Mouse (Mus musculus): Measurements from ENCODE around the gene Gm7030. TPM values are rescaled to one million over a fixed set of nuclear protein-coding genes. Genes with fewer than 3 reads are reported as not detected.
A peak's percentile ranks its signal among the peaks of the same experiment; 100 is the strongest.
"Not testable (repeated sequence)": the region's sequence is repeated elsewhere in the genome, so short reads cannot be mapped to it uniquely, and the experiment has no call there.

The Gm7030 gene
- polyA plus RNA-seq, 1 experiment from 2014 or later = not detected

DNA sequence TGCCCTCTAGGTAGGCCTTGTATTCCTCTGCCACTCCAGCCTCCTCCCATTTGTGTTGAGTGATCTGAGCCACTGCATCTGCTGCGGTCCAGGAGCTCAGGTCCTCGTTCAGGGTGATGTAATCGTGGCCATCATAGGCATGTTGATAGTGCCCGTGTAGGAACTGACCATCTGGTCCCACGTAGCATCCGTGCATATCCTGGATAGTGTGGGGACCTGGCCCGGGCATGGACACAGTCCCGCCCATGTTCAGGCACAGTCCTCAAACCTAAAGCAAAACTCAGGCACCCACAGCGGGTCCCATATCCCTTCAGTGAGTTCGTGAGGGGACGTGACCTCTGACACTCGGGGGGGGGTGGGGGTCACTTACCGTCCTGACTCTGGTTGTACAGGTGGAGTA is 700 bp downstream of the Gm7030 start:
- H3K4me2 ChIP-seq (ENCODE audit: low read length); H3K9ac ChIP-seq (ENCODE audit: low read length); H3K9me3 ChIP-seq (ENCODE audit: control insufficient read depth, low read length); H3K4me1 ChIP-seq (ENCODE audit: control insufficient read depth in 2 of 2, insufficient read depth in 2 of 2, low read length in 2 of 2); H3K27me3 ChIP-seq (ENCODE audit: control insufficient read depth, insufficient read depth, low read length); H3K4me3 ChIP-seq (ENCODE audit: control insufficient read depth in 1 of 2, insufficient read depth in 1 of 2, low read depth in 1 of 2, low read length in 2 of 2); H3K36me3 ChIP-seq (ENCODE audit: control insufficient read depth, insufficient read depth, low read length); ATAC-seq (ENCODE audit: insufficient number of reproducible peaks, insufficient read depth, low FRiP score, low read depth); H3K27ac ChIP-seq (replicated peaks in 1 of 2; ENCODE audit: control insufficient read depth in 1 of 2, insufficient read depth in 1 of 2, low read depth in 2 of 2, low read length in 2 of 2): not testable (repeated sequence)
- WGBS = 61% methylated on average over 11 of the region's 13 CpGs

DNA sequence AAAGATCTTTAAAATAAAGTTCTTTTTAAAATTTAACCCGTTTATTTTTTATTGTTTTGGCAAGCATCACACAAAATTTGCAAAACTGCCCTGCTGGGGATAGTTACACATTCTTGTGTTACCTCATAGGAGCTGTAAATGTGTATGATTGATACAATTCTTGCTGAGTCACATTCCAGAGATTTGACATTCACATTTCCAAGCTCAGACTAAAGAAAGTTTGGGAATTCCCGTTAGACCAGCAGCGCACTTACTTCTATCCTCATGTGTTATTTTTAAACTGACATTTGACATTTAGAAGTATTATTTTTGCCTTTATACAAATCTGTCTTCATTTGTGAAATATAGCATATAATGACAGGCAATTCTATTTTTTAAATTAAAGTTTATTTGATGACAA is 5.1 kb downstream of the Gm7030 start:
- H3K9ac ChIP-seq (ENCODE audit: low read length); H3K36me3 ChIP-seq (ENCODE audit: control insufficient read depth, insufficient read depth, low read length); ATAC-seq (ENCODE audit: insufficient number of reproducible peaks, insufficient read depth, low FRiP score, low read depth); H3K4me2 ChIP-seq (ENCODE audit: low read length); H3K27ac ChIP-seq (replicated peaks in 1 of 2; ENCODE audit: control insufficient read depth in 1 of 2, insufficient read depth in 1 of 2, low read depth in 2 of 2, low read length in 2 of 2); H3K9me3 ChIP-seq (ENCODE audit: control insufficient read depth, low read length); H3K4me1 ChIP-seq (ENCODE audit: control insufficient read depth in 2 of 2, insufficient read depth in 2 of 2, low read length in 2 of 2); H3K4me3 ChIP-seq (ENCODE audit: control insufficient read depth in 1 of 2, insufficient read depth in 1 of 2, low read depth in 1 of 2, low read length in 2 of 2): not testable (repeated sequence)
- H3K27me3 ChIP-seq (ENCODE audit: control insufficient read depth, insufficient read depth, low read length) = peaks cover 24% of the 10 kb centered on the region
- 66% methylated on average over 3 of the region's 3 CpGs for WGBS

DNA sequence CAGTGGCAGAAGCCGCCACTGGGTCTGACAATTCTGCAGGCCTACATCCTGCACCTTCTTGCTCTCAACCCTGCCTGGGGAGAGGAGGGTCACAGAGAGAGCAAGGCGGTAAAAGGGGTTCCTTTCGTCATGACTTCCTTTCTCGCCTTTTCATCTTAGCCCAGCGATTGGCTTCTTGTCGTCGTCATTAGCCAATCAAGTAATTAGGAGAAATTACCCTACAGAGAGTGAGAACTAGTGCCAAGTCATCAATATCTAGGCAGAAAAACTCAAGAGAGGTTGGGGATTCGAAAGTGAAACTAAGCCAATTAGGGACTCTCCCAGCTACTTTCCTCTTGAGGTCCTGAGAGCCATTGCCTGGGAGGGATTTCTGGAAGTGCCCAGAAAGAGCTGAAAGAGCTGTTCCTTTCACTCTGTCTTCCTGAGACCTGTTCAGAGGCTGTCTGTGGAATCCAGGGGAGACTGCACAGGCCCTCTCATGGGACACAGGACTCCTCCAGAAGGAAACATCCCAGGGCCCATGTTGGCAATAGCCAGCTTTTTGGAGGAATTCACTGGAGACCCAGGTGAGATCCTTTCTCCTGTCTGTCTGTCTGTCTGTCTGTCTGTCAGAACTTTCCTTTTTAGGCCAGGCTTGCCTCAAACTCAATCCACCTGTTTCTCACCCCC is 7.7 kb downstream of the Gm7030 start, which contains the start of gene Gm19684:
Gene Gm19684, plus strand, starts transcription at position 327 of the 669 bp plus-strand sequence.
- not testable (repeated sequence) for H3K27ac ChIP-seq (replicated peaks in 1 of 2; ENCODE audit: control insufficient read depth in 1 of 2, insufficient read depth in 1 of 2, low read depth in 2 of 2, low read length in 2 of 2); H3K9me3 ChIP-seq (ENCODE audit: control insufficient read depth, low read length); ATAC-seq (ENCODE audit: insufficient number of reproducible peaks, insufficient read depth, low FRiP score, low read depth); H3K4me1 ChIP-seq (ENCODE audit: control insufficient read depth in 2 of 2, insufficient read depth in 2 of 2, low read length in 2 of 2); H3K9ac ChIP-seq (ENCODE audit: low read length); H3K36me3 ChIP-seq (ENCODE audit: control insufficient read depth, insufficient read depth, low read length)
- H3K4me2 ChIP-seq (ENCODE audit: low read length) = peak within 1 kb of the TSS; percentile 52
- H3K4me3 ChIP-seq (ENCODE audit: control insufficient read depth in 1 of 2, insufficient read depth in 1 of 2, low read depth in 1 of 2, low read length in 2 of 2) = peak within 1 kb of the TSS; percentile 15 to 26
- WGBS = 4% methylated on average over 8 of the region's 8 CpGs
- peaks cover 29% of the 10 kb centered on the region for H3K27me3 ChIP-seq (ENCODE audit: control insufficient read depth, insufficient read depth, low read length)

DNA sequence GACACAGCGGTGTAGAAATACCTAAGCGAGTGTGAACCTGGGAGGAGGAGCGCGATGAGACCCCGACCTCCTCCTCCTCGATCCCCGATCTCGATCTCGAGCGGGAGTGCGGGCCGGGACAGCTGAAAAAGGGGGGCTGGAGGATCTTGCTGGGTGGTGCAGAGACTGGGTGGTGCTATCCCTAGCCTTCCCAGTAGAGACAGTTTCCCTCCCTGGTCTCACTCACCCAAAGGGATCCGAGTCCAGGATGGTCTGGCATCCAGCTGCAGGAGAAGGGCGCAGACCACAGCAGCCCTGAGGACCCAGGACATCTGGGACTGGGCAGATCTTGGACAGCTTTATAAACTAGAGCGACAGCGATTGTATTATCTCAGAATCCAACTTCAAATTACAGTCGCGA is 8.4 kb downstream of the Gm7030 start:
- Histone ChIP-seq H3K27me3 (ENCODE audit: control insufficient read depth, insufficient read depth, low read length) (peaks cover 29% of the 10 kb centered on the region), H3K4me2 (ENCODE audit: low read length) (peak overlapping the region; percentile 52), H3K4me3 (ENCODE audit: control insufficient read depth in 1 of 2, insufficient read depth in 1 of 2, low read depth in 1 of 2, low read length in 2 of 2) (peak overlapping the region in 1 of 2 experiments; percentile 26; a peak in 3 of 4 replicates)
- 13% methylated on average over 18 of the region's 18 CpGs for WGBS
- H3K4me1 ChIP-seq (ENCODE audit: control insufficient read depth in 2 of 2, insufficient read depth in 2 of 2, low read length in 2 of 2); H3K9me3 ChIP-seq (ENCODE audit: control insufficient read depth, low read length); ATAC-seq (ENCODE audit: insufficient number of reproducible peaks, insufficient read depth, low FRiP score, low read depth); H3K9ac ChIP-seq (ENCODE audit: low read length); H3K27ac ChIP-seq (replicated peaks in 1 of 2; ENCODE audit: control insufficient read depth in 1 of 2, insufficient read depth in 1 of 2, low read depth in 2 of 2, low read length in 2 of 2); H3K36me3 ChIP-seq (ENCODE audit: control insufficient read depth, insufficient read depth, low read length): not testable (repeated sequence)

DNA sequence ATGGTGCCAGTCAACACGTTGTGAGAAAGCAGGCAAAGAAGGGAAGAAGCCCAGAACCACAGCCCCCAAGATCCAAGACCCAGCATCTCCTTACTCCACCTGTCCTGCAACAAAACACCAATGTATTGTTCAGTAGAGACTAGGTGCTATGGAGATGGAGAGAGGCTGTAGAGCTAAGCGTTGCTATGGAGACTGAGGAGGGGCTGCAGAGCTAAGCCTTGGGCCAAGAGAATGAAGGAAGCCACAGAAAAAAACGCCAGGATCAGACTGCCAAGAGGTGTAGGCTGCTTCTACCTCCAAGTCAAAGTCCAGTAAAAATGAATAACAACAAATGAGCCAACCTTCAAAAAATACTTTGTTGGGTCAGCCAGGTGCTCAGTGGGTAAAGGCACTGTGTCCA is 12.7 kb downstream of the Gm7030 start:
- not testable (repeated sequence) for H3K4me1 ChIP-seq (ENCODE audit: control insufficient read depth in 2 of 2, insufficient read depth in 2 of 2, low read length in 2 of 2); H3K4me2 ChIP-seq (ENCODE audit: low read length); H3K9ac ChIP-seq (ENCODE audit: low read length); ATAC-seq (ENCODE audit: insufficient number of reproducible peaks, insufficient read depth, low FRiP score, low read depth); H3K27ac ChIP-seq (replicated peaks in 1 of 2; ENCODE audit: control insufficient read depth in 1 of 2, insufficient read depth in 1 of 2, low read depth in 2 of 2, low read length in 2 of 2); H3K36me3 ChIP-seq (ENCODE audit: control insufficient read depth, insufficient read depth, low read length); H3K4me3 ChIP-seq (ENCODE audit: control insufficient read depth in 1 of 2, insufficient read depth in 1 of 2, low read depth in 1 of 2, low read length in 2 of 2); H3K9me3 ChIP-seq (ENCODE audit: control insufficient read depth, low read length)
- H3K27me3 ChIP-seq (ENCODE audit: control insufficient read depth, insufficient read depth, low read length) = peaks cover 20% of the 10 kb centered on the region
- WGBS = 25% methylated on average over 3 of the region's 3 CpGs

DNA sequence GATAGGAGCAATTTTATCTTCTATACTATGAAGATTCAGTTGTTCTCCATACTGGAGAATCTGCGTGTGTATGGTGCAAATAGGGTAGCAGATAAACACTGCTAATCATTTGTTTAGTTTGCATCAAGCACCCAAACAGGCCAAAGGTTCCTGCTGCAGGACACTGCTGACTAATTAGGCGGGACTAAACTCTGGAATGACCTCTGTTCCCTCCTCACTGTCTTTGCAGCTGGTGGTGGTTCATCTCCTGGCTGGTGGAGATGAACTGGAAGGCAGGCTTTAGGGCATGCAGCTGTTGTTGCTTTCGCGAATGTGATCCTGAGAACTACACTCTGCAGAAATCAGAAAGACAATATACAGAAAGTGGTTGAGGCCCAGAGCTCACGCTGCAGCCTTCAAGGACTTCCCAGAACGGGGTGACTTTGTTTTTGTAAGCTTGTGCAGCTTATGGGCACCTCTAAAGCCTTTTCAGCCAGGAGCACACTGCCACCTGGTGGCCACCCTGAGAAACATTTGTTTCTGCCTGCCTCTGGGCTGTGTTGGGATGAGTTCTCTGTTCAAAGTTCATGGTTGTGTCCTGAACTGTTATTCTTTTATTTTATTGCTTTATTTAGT is 15.1 kb downstream of the Gm7030 start:
- 14% methylated on average over 6 of the region's 6 CpGs for WGBS
- H3K27me3 ChIP-seq (ENCODE audit: control insufficient read depth, insufficient read depth, low read length) = peaks cover 29% of the 10 kb centered on the region
- H3K9me3 ChIP-seq (ENCODE audit: control insufficient read depth, low read length); H3K36me3 ChIP-seq (ENCODE audit: control insufficient read depth, insufficient read depth, low read length); H3K4me1 ChIP-seq (ENCODE audit: control insufficient read depth in 2 of 2, insufficient read depth in 2 of 2, low read length in 2 of 2); H3K4me2 ChIP-seq (ENCODE audit: low read length); H3K4me3 ChIP-seq (ENCODE audit: control insufficient read depth in 1 of 2, insufficient read depth in 1 of 2, low read depth in 1 of 2, low read length in 2 of 2); ATAC-seq (ENCODE audit: insufficient number of reproducible peaks, insufficient read depth, low FRiP score, low read depth); H3K9ac ChIP-seq (ENCODE audit: low read length); H3K27ac ChIP-seq (replicated peaks in 1 of 2; ENCODE audit: control insufficient read depth in 1 of 2, insufficient read depth in 1 of 2, low read depth in 2 of 2, low read length in 2 of 2): not testable (repeated sequence)

DNA sequence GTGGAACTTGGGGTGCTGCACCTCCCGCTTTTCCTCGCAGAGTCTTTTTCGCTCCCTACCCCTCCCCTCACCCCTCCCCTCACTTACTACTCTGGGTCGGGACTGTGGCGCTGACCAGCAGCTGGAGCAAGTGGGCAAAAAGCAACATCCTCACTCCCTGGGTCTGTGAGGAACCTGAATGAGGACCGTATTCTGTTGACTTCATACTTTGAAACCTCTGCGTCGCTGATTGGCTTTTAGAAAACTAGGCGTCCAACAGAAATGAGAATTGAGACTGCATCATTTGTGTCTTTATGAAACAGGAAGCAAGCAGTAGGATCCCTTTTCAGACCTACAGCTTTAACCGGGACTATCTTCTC is 17.7 kb downstream of the Gm7030 start:
- H3K27me3 ChIP-seq (ENCODE audit: control insufficient read depth, insufficient read depth, low read length) = peaks cover 24% of the 10 kb centered on the region
- H3K4me2 ChIP-seq (ENCODE audit: low read length) = peak overlapping the region; percentile 64
- 4% methylated on average over 10 of the region's 10 CpGs for WGBS
- not testable (repeated sequence) for H3K4me1 ChIP-seq (ENCODE audit: control insufficient read depth in 2 of 2, insufficient read depth in 2 of 2, low read length in 2 of 2); H3K27ac ChIP-seq (replicated peaks in 1 of 2; ENCODE audit: control insufficient read depth in 1 of 2, insufficient read depth in 1 of 2, low read depth in 2 of 2, low read length in 2 of 2); H3K36me3 ChIP-seq (ENCODE audit: control insufficient read depth, insufficient read depth, low read length); H3K9me3 ChIP-seq (ENCODE audit: control insufficient read depth, low read length); H3K9ac ChIP-seq (ENCODE audit: low read length); ATAC-seq (ENCODE audit: insufficient number of reproducible peaks, insufficient read depth, low FRiP score, low read depth)
- peak overlapping the region; percentile 12 to 31 for H3K4me3 ChIP-seq (ENCODE audit: control insufficient read depth in 1 of 2, insufficient read depth in 1 of 2, low read depth in 1 of 2, low read length in 2 of 2)
